Mouse (Mus musculus) layer of hippocampus, postnatal 10 days (tissue): ENCODE measurements around the gene Gm17387. TPM values are rescaled to one million over a fixed set of nuclear protein-coding genes. Genes with fewer than 3 reads are reported as not detected.

Source experiments
- DNase-seq, 2 experiments: peaks; one replicate each; pipeline ENCODE4 v3.0.0; 2021; ENCODE audit warnings: low spot score in 2 of 2
- total RNA-seq, 2 experiments: library from RNA; stranded (reverse); gene quantifications; 2 replicates each; pipeline ENCODE4 v1.2.3; 2021

The Gm17387 gene
- total RNA-seq, 2 experiments from 2014 or later, result not detected

DNA sequence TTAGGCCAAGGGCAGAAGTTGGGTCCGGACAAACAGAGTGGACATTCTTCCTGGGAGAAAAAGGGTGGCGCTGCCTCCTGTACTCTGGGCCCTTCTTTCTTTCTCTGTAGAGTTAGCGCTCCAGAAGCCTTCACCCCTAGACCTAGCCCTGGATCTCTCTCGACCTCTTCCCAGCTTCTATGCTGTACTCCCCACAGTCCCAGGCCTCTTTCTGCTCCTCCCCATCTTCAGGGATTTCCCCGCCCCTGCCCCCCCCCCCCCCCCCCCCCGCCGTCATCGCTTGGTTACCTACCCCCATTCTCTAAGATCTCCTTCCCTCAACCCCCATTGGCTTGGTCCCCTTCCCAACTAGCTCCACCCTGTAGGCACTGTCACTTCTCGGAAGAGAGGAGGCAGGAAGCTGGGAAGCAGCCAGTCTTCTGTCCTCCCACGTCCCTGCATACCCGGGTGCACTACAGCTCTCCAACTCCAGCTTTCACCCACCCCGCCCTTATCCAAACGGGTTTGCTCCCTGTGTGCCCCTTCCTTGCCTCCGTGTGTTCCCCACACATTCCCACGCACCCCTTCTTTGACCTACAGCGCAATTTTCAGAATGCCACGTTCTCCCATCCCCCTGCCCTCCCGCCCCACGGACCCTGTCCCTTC is 18.8 kb downstream of the Gm17387 start:
- peak; percentile 67 to 76 for DNase-seq

DNA sequence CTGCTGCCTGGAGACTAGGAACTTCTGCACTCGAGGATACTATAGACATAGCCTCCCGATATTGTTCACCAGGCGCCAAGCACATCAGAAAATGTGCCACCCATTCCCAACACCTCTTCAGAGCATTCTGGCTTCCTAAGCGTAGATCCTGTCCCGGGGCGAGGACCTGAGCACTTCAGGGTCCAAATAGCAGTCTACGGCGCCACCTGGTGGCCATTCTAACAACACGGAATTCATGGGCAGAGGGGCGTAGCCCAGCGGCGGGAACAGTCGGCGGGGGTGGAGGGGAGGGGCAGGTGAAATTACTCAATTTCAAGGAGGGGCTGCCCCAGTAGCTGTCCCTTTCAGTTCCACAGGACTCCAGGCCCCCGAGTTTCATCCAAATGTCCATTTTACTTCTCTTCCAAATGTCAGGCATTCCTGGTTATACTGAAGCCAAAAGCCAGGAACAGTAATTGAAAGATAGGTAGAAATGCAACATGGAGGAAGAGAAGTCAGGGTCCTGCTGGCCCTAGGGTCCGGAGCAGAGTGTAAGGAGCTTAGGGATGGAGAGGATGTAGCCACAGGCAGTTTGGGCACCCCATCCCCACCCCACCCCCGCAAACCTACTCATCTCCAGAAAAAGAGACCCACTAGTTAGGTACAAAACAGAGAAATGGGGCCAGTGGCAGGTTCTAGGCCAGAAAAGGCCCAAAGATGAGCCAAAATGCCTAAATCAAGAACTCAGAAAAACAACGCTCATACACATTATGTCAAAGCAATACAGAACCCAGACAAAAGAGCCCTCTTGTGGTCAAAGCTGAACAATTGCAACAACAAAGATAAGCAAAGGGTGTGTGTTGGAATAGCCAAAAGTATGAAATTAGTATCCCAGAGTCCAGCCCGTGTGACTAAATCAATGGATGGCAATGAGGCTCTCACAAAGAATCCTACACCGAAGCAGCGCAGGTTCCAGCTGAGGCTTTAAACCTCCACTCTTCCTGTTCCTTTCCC is 19.6 kb downstream of the Gm17387 start:
- DNase-seq, result peak; percentile 95

GRCm38 (mm10) chr7:141049326-141049725 is 20.4 kb downstream of the Gm17387 start:
- DNase-seq, result no peak

DNA sequence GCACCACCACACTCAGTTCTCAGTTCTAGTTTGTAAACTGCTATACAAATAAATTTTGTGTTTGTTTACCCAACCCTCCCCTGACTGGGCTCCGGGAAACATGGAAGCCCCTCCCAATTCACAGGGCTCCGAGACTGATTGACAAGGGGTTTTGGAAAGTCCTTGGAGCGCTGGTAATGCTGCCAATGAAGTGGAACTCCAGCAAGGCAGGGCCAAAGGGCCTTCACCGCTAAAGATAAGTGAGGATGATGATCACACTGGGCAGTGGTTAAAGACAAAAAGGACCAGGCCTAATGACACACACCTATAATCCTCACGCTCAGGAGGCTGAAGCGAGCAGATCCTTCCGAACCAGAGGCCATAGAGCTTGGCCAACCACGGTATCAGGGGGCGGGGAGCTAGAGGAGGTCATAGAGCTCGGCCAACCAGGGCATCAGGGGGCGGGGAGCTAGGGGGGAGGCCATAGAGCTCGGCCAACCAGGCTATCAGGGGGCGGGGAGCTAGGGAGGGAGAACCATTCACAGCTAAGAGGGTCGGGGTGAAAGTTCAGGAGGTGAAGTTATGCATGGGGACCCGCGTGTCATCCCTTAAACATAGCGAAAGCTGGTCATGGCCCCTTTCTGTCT is 22.2 kb downstream of the Gm17387 start:
- no peak for DNase-seq

DNA sequence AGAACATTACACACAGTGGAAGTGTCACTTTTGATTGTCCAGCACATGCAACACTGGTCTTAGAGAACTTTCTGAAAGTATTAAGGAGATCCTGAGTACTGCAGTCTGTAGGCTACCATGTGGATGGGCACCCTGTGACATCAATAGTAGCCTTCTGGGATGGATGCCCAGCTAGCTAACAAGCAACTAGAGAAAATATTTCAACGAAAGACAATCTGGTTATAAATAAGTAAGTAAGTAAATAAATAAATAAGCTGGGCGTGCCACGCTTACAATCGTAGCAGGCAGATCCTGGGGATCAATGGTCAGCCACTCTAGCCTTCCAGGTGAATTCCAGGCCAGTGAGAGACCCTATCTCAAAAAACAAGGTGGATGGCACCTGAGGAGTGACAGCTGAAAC is 23.1 kb downstream of the Gm17387 start:
- no peak for DNase-seq

GRCm38 (mm10) chr7:141052421-141052820 is 23.5 kb downstream of the Gm17387 start:
- no peak for DNase-seq

DNA sequence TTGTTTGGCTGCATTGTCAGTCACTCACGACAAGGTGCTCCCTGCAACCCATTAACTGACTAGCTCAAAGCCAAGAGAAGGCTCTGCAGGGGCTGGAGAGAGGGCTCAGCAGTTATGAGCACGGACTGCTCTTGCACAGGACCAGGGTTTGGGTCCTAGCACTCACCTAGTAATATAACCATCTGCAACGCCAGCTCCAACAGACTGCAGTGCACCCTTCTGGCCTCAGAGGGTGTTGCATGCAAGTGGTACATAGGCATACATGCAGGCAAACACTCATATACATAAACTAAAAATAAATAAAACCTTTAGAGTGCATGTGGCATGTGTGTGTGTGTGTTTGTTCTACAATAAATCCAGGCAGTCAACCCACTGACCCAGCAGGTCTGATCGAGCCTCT is 26.9 kb downstream of the Gm17387 start:
- DNase-seq, result no peak

DNA sequence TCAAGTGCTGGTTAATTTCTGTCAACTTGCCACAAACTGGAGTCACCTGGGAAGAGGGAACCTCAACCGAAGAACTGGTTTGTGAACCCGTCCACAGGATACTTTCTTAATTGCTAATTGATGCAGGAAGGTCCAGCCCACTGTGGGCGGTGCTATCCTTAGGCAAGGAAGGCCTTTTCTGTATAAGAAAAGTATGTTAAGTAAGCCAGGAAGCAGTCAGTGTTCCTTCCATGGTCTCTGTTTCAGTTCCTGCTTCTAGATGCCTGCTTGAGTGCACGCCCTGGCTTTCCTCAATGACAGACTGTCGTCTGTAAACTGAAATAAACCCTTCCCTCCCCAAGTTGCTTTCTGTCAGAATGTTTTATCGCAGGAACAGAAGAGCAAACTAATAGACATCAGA is 28.0 kb downstream of the Gm17387 start:
- DNase-seq, result no peak

GRCm38 (mm10) chr7:141057541-141057940 is 28.6 kb downstream of the Gm17387 start:
- no peak for DNase-seq

DNA sequence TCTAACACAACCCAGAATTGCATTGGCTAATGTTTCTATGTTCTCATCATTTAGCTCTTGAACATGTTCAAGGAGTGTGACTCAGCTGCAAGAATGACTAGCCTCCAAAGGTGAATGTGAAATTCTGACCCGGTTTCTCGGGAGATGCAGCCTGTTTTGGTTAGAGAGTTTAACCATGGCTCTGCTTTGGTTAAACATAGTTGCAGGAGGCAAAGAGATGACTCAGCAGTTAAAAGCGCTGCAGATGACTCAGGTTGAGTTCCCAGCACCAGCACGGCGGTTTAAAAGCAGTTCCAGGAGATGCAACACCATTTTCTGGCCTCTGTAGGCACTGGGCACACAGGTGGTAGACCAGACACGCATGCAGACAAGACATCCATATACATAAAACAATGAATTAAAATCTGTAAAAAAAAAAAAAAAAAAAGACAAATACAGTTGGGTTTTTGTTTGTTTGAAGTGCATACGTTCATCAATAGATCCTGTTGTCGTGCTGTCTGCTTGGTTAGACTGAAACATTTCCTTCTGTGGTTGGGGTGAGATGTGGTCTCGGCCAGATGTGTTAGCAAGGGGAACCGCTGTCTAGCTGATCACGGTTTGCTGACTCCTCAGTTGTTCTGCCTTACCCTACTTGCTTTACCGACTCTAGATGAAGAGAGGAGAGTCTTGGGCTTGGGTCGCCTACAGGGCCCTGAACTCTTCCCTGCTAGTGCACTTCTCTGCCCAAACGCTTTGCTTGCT is 29.8 kb downstream of the Gm17387 start:
- DNase-seq, result no peak

GRCm38 (mm10) chr7:141059929-141060328 is 31.0 kb downstream of the Gm17387 start:
- DNase-seq, result no peak

GRCm38 (mm10) chr7:141060426-141061242 is 31.7 kb downstream of the Gm17387 start, which contains the start of gene B4galnt4:
TSS of gene B4galnt4 (plus strand) at chr7:141061104.
- DNase-seq, result peak; percentile 86 to 91

DNA sequence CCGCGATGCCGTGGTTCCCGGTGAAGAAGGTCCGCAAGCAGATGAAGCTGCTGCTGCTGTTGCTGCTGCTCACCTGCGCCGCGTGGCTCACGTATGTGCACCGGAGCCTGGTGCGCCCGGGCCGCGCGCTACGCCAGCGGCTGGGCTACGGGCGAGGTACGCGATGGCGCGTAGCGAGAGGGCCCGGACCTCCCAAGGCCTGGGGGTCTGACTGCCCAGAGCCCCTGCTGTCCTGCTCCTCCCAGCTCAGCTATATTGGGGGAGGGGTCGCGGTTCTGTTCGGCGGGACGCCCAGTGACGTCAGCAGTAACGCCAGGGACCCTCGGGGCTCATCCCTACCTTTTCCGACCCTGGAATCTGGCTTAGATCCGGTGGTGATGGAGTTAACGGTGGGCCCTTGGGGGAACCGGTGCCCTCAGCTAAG is 32.4 kb downstream of the Gm17387 start:
- peak in 1 of 2 experiments; percentile 60 for DNase-seq

DNA sequence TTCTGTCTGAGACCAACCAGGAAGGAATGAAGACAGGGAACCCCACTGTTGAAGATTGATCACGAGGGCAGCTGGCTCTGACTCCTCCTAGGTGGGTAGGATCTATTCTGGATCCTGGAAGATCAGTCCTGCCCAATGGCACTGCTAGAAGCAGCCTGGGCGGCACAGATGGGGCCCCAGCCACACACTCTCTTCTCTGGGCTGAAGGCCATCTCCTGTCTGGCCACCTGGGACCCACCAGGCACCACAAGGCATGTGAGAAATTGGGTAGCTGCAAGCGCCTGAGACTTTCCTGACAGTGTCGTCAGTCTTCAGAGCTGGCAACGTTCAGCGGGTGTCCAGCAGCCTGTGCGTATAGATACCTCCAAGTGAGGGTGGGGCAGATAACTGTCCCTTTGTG is 33.6 kb downstream of the Gm17387 start:
- DNase-seq, result no peak

DNA sequence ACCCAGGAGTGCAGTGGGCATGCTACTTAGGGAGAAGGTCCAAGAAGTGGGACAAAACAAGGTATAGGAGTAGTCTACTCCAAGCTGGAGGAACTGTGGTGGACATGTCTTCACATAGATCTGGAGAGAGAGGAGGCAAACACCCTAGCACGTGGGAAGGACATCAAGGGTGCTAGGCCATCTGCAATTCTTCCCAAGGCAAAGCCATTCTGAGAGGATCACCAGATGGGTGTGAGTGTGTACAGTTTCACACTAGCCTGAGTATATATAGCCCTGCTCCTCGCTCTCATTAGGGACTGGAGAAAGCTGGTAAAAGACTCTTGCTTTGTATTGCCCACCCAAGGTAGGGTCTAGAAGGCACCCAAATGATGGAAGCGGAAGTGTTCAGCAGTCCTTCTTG is 34.4 kb downstream of the Gm17387 start:
- no peak for DNase-seq

GRCm38 (mm10) chr7:141064175-141064574 is 35.2 kb downstream of the Gm17387 start:
- no peak for DNase-seq

- DNase-seq, result no peak
These were observed 35.6 kb downstream of the Gm17387 start for GRCm38 (mm10) chr7:141064576-141064975.

DNA sequence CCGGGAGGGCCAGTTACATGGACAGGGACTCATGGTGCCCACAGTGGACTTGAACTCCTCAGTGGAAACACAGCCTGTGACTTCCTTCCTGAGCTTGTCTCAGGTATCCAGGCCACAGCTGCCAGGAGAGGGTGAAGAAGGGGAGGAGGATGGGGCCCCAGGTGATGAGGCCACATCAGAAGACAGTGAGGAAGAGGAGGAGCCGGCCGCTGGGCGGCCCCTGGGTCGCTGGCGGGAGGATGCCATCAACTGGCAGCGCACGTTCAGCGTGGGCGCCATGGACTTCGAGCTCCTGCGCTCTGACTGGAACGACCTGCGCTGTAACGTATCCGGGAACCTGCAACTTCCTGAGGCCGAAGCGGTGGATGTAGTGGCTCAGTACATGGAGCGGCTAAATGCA is 39.4 kb downstream of the Gm17387 start:
- DNase-seq, result no peak

DNA sequence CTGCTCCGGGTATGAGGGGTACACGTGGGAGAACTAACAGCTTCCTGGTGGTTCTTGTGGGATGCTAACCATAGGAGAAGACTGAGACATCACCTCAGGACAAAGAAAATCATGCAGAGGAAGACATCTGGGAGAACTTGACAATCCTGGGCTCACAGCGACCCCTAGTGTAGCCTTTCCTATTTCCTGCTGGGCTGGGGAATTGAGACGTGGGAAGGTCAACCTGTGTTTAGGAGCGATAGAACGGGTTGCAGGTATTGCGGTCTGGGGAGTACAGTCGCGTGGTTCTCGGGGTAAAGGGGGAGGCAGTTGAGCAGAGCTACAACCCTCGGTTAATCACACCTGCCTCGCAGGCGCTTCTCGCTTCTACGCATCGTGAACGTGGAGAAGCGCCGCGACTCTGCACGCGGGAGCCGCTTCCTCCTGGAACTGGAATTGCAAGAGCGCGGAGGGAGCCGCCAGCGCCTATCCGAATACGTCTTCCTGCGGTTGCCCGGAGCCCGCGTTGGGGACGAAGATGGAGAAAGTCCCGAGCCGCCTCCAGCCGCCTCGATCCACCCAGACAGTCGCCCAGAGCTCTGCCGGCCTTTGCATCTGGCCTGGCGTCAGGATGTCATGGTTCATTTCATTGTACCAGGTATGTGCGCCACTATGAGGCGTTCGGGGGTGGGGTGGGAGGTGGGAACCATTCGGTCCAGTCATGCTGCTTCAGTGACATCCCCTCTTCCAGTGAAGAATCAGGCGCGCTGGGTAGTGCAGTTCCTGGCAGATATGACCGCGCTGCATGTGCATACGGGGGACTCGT is 41.3 kb downstream of the Gm17387 start:
- peak; percentile 84 for DNase-seq
